Mouse (Mus musculus) forebrain, postnatal 0 days (tissue): ENCODE data around the gene Lrig2. TPM values are rescaled to one million over a fixed set of nuclear protein-coding genes. Genes with fewer than 3 reads are reported as not detected.

Experiments
- ATAC-seq: fragments of 200-750 bp; cut with Nextera tagmentation; 2 replicates; pipeline ENCODE4 v1.8.0; 2017; ENCODE audit warnings: mild to moderate bottlenecking, moderate library complexity
- DNase-seq: peaks from one replicate; pipeline ENCODE4 v3.0.0-alpha.2; 2015
- H3K27ac ChIP-seq: fragments of 300-500 bp; sonication (generic); 2 replicates; pipeline ENCODE4 v1.5.1; 2014; ENCODE audit warnings: low read depth, mild to moderate bottlenecking, antibody characterized with exemption, low read length, moderate library complexity, mixed read lengths
- H3K27me3 ChIP-seq: fragments of 300-500 bp; sonication (generic); 2 replicates; pipeline ENCODE4 v1.6.1; 2014; ENCODE audit warnings: mild to moderate bottlenecking, low read length, mixed read lengths; ENCODE audit not compliant: insufficient read depth
- H3K36me3 ChIP-seq: fragments of 300-500 bp; sonication (generic); 2 replicates; pipeline ENCODE4 v1.6.1; 2014; ENCODE audit warnings: mild to moderate bottlenecking, moderate library complexity; ENCODE audit not compliant: insufficient read depth
- H3K4me1 ChIP-seq: fragments of 300-500 bp; sonication (generic); 2 replicates; pipeline ENCODE4 v1.6.1; 2014; ENCODE audit warnings: antibody characterized with exemption; ENCODE audit not compliant: insufficient read depth
- H3K4me2 ChIP-seq: fragments of 300-500 bp; sonication (generic); 2 replicates; pipeline ENCODE4 v1.6.1; 2014; ENCODE audit warnings: low read depth, mild to moderate bottlenecking, moderate library complexity
- H3K4me3 ChIP-seq: fragments of 300-500 bp; sonication (generic); 2 replicates; pipeline ENCODE4 v1.5.1; 2014; ENCODE audit warnings: low read depth, low read length, mixed read lengths
- H3K9ac ChIP-seq: fragments of 300-500 bp; sonication (generic); 2 replicates; pipeline ENCODE4 v1.6.1; 2014; ENCODE audit warnings: mild to moderate bottlenecking
- H3K9me3 ChIP-seq: fragments of 300-500 bp; sonication (generic); 2 replicates; pipeline ENCODE4 v1.6.1; 2016; ENCODE audit warnings: low read length
- CTCF ChIP-seq: sonication (generic); IDR thresholded peaks from 2 replicates; pipeline ENCODE4 v1.5.1; 2016; ENCODE audit warnings: antibody characterized with exemption, control low read depth, low read depth
- WGBS: fragments of 180-500 bp; shearing (Covaris S2); extraction: QIAGEN DNeasy Blood & Tissue Kit; methylation state at CpG from one replicate; pipeline ENCODE4 v1.1.7; 2014; 5-methylcytosine and 5-hydroxymethylcytosine counted together
- polyA plus RNA-seq: library from polyadenylated mRNA; unstranded; fragments of >200 nt; fragmentation: Nextera tagmentation; extraction: Ambion mirVana; gene quantifications from 2 replicates; pipeline ENCODE4 v1.2.1, GENCODE M21; 2015
- total RNA-seq: library from RNA; depleted of rRNA; stranded (reverse); fragments of >200 nt; gene quantifications from 2 replicates; pipeline ENCODE4 v1.2.3, GENCODE M21; 2014

Gene Lrig2
- total and polyA plus RNA-seq, 2 experiments from 2014 or later: 14.8 to 45.1 TPM

- DNase-seq (no peak), ATAC-seq (no peak)
- no peak overlapping the region for H3K4me3 ChIP-seq
- no peak overlapping the region for H3K4me2 ChIP-seq
- TF ChIP-seq CTCF: no peak
- no peaks in the 10 kb centered on the region for H3K9me3 ChIP-seq
- no peak overlapping the region for H3K27ac ChIP-seq
- no peaks in the 10 kb centered on the region for H3K4me1 ChIP-seq
- WGBS: 64% methylated on average over 8 of the region's 8 CpGs
- no peak overlapping the region for H3K9ac ChIP-seq
- H3K27me3 ChIP-seq: no peaks in the 10 kb centered on the region
- H3K36me3 ChIP-seq: no peaks in the 10 kb centered on the region
Measured at GRCm38 (mm10) chr3:104359225-104360135, 152.2 kb downstream of the Lrig2 start.

DNA sequence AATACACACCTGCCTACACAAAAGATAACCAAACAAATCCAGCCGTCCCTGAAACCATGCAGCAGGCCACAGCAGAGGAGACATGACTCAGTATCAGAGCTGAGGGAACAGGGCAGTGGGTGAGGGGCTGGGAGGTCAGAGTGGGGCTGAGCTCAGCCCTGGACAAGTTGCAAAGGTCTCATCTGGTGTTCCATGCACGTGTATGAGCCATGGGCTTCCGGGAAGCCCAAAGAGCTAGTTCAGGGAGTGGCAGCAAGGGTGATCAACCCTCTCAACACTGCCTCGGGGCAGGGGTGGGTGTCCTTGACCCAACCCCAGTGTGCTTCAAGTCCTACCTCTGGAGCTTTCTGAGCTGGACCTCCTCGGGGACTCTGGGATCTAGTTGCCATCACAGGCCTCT is 153.0 kb downstream of the Lrig2 start:
- Histone ChIP-seq H3K4me2 (no peak overlapping the region), H3K36me3 (no peaks in the 10 kb centered on the region), H3K27ac (no peak overlapping the region), H3K9ac (no peak overlapping the region), H3K4me3 (no peak overlapping the region), H3K4me1 (no peaks in the 10 kb centered on the region), H3K9me3 (no peaks in the 10 kb centered on the region), H3K27me3 (no peaks in the 10 kb centered on the region)
- ATAC-seq (no peak), DNase-seq (no peak)
- WGBS: 89% methylated on average over 5 of the region's 5 CpGs
- TF ChIP-seq CTCF: no peak

DNA sequence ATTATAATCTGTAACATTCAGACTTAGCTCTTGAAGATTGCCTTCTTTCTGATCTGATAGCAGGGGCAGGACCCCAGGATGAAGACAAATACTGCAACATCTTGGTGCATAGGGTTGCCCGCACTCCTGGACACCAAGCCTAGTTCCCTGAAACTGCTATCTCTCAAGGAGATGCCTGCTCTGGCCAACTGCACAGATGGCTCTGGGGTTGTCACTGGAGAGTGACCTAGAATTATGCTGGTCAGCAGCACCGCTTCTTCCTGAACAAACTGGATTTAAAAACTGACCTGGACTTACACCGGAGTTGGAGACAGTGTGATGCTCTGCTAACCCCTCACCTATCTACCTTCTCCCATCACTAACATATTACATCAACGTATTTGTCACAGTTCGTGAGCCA is 155.6 kb downstream of the Lrig2 start:
- 95% methylated on average over 5 of the region's 5 CpGs for WGBS
- Histone ChIP-seq H3K9ac (no peak overlapping the region), H3K9me3 (no peaks in the 10 kb centered on the region), H3K27ac (no peak overlapping the region), H3K4me2 (no peak overlapping the region), H3K4me3 (no peak overlapping the region), H3K36me3 (no peaks in the 10 kb centered on the region), H3K27me3 (no peaks in the 10 kb centered on the region), H3K4me1 (0 out of 2 replicates have a peak, but pooled peaks cover 4% of the 10 kb centered on the region)
- DNase-seq (no peak), ATAC-seq (no peak)
- TF ChIP-seq CTCF: no peak

- no peak overlapping the region for H3K27ac ChIP-seq
- H3K4me2 ChIP-seq: no peak overlapping the region
- 28% methylated on average over 3 of the region's 3 CpGs for WGBS
- no peaks in the 10 kb centered on the region for H3K9me3 ChIP-seq
- no peak for TF ChIP-seq CTCF
- H3K4me1 ChIP-seq: 0 out of 2 replicates have a peak, but pooled peaks cover 4% of the 10 kb centered on the region
- DNase-seq (no peak), ATAC-seq (no peak)
- no peaks in the 10 kb centered on the region for H3K36me3 ChIP-seq
- H3K9ac ChIP-seq: no peak overlapping the region
- no peak overlapping the region for H3K4me3 ChIP-seq
- H3K27me3 ChIP-seq: no peaks in the 10 kb centered on the region
Measured at GRCm38 (mm10) chr3:104353884-104354283, 157.8 kb downstream of the Lrig2 start.

- Histone ChIP-seq H3K4me3 (no peak overlapping the region), H3K27me3 (no peaks in the 10 kb centered on the region), H3K4me2 (no peak overlapping the region), H3K9me3 (no peaks in the 10 kb centered on the region), H3K4me1 (0 out of 2 replicates have a peak, but pooled peaks cover 4% of the 10 kb centered on the region), H3K27ac (no peak overlapping the region), H3K36me3 (no peaks in the 10 kb centered on the region), H3K9ac (no peak overlapping the region)
- no peak for ATAC-seq
- no peak for TF ChIP-seq CTCF
- no peak for DNase-seq
- WGBS: 23% methylated on average over 7 of the region's 7 CpGs
Measured at GRCm38 (mm10) chr3:104352358-104353060, 159.2 kb downstream of the Lrig2 start.

GRCm38 (mm10) chr3:104350253-104350945 is 161.3 kb downstream of the Lrig2 start:
- no peak for TF ChIP-seq CTCF
- no peak for DNase-seq
- H3K4me1 ChIP-seq: 0 out of 2 replicates have a peak, but pooled peaks cover 4% of the 10 kb centered on the region
- H3K9me3 ChIP-seq: no peaks in the 10 kb centered on the region
- no peaks in the 10 kb centered on the region for H3K27me3 ChIP-seq
- no peak overlapping the region for H3K27ac ChIP-seq
- H3K4me3 ChIP-seq: no peak overlapping the region
- ATAC-seq: no peak
- H3K9ac ChIP-seq: no peak overlapping the region
- H3K36me3 ChIP-seq: no peaks in the 10 kb centered on the region
- H3K4me2 ChIP-seq: no peak overlapping the region
- WGBS: 61% methylated on average over 2 of the region's 2 CpGs
